Mouse (Mus musculus) embryo, embryonic 10.5 days (tissue): ENCODE results near the gene Carns1.
A peak's percentile ranks its signal among the peaks of the same experiment; 100 is the strongest.
"Not testable (repeated sequence)": the region's sequence is repeated elsewhere in the genome, so short reads cannot be mapped to it uniquely, and the experiment has no call there.

ENCODE experiments used
- DNase-seq: peaks from one replicate; pipeline ENCODE4 v3.0.0-alpha.2; 2015; ENCODE audit warnings: low spot score

Carns1 gene

DNA sequence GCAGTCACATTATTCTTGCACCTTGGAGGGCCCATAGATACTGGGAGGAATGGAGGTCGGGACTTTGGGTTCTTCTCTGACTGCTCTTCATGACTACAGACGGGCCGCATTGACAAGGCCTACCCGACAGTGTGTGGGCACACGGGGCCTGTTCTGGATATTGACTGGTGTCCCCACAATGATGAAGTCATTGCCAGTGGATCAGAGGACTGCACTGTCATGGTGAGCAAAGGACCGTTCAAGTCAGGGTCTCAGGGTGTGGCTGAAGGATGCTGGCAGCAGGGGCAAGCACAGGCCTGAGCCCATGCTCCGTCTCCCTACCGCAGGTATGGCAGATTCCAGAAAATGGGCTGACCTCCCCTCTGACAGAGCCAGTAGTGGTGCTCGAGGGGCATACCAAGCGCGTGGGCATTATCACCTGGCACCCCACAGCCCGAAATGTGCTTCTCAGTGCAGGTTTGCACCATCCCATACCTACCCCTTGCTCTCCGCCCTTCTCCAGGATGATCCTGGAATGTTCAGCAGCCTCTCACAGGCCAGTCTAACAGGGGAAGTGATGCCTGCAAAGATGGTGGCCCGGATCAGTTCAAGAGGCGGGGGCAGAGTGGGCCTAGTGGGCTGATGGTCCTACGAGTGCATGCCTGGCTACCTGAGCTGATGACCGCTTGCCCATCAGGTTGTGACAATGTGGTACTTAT, 25.4 kb downstream of the Carns1 start:
- no peak for DNase-seq

DNA sequence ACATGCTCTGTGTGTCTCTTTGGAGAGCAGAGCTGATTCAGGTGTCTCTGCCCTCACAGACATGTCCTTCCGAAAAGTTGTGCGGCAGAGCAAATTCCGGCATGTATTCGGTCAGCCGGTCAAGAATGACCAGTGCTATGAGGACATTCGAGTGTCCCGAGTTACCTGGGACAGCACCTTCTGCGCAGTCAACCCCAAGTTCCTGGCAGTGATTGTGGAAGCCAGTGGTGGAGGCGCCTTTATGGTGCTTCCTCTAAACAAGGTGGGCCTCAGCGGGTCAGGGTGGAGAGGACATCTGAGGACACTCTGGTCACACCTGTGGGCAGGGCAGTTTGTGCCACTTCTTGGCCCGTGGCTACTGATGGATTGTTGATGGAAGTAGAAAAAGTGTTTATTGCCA, 26.0 kb downstream of the Carns1 start:
- DNase-seq = no peak

DNA sequence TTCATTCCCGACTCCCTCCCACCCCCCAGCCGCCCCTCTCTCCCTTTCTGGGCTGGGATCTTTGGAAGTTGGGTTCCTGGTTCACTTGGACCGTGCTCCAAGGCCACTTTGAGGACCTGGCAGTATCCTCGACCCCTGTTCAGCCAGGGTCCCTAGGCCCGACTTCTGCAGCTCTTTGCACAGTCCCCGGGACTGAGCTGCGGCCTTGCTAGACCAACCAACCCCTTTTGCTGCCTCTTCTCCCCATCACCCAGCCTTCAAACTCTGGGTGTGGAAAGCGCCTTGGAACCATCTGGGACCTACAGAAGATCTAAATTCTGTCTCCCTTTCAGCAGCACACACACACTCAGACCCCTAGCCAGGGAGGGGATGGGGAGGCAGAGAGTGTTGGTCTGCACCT, 26.5 kb downstream of the Carns1 start:
- no peak for DNase-seq

DNA sequence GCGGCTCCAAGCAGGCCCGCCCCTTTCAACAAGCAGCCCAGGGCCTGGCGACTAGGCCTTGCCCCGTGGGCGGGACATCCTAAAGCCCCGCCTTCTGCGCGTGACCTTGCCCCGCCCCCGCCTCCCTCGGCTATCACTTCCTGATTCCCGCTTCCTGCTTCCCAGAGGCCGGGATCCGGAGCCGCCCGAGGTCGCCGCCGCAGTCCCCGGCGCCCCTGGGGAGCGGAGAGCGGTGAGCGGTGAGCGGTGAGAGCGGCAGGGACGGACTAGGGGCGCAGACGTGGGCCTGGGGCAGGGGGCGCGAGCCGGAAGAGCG, 26.8 kb downstream of the Carns1 start, which contains the start of gene Coro1b:
TSS of gene Coro1b (plus strand) at position 129 of the 316 bp plus-strand sequence.
- DNase-seq = peak; percentile 96

DNA sequence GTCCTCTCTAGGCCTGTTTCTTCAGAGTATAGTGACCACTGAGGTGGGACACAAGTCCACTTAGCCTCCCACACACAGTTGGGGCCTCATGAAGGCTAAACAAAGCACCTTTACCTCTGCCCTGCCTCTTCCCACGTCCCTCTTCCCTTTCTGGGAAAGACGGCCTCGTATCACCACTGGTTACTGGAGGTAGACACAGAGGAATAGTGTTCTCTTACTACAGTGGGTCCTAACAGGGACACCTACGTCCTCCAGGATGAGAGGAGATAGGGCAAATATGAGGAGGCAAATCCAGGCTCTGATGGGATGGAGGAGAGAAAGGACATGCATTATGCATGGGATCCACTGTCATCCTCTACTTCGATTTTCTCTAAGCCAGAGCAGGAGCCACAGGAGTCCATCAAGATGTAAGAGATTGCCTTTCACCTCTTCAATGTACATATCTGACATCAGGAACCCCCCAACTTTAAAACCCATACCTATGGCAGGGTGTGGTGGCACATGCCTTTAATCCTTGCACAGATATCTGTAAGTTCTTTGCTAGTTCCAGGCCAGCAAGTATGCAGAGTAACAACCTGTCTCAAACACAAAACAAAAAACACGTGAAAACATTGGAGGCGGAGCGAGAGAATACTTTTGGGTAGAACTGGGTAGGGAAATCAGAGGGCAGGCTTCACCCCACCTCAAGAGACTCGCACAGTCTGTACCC, 27.3 kb downstream of the Carns1 start:
- DNase-seq = no peak

DNA sequence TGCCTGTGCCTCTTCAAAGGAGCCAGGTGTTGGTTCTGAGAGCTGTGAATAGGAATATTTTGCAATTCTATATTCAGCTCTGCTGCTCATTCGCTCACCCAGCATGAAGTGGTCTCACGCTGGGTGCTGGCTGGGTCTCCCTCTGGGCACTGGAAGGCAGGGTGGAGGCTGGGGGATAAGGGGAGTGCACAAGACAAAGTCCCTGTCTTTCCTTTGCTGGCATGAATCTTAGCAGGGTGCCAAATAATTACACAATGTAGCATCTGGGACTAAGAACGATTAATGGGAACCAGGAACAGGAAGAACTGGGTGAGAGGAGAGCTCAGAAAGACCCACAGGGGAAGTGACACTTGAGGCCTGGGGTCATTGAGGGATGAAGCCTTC, 28.3 kb downstream of the Carns1 start:
- DNase-seq = no peak

DNA sequence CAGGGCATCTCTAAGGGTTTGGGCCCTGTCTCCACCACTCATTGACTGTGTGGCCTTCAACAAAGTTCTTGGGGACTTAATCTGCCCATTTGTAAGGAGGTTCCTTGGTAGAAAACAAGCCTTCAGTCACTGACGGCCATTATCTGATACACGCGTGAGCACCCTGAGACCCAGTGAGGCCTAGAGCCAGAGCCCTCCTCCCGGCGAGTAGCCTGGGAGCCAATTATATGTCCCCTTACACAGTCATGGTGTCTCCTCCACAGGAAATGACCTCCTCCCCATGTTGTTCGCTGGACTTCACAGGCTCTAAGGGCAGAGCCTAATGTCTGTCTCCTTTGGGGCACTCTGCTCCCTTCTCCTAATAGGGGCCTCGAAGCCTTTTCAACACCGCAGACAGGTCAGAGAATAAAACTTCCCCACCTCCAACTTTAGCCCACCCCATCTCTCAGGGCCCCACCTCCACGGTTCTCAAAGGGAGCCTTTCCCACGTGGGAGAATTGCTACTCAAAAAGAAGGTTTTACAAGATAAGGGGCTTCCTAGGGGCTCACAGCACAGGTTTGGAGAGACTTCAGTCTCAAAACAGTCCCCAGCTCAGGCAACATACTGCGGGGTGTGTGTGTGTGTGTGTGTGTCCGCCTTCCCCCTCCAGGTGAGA, 28.8 kb downstream of the Carns1 start:
- DNase-seq = no peak

DNA sequence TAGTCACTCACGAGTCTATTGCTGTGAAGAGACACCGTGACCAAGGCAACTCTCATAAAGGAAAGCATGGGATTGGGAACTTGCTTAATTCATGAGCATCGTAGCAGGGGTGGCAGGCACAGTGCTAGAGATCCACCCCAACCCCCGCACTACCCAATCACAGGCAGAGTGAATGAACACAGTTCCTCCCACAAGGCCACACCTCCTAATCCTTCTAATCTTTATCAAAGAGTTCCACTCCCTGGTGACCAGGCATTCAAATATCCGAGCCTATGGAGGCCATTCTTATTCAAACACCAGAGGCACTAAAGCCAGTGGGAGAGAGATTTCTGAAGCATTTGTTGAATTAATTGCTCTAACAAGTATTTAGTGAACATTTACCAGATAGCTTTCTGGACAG, 29.3 kb downstream of the Carns1 start:
- DNase-seq = no peak

DNA sequence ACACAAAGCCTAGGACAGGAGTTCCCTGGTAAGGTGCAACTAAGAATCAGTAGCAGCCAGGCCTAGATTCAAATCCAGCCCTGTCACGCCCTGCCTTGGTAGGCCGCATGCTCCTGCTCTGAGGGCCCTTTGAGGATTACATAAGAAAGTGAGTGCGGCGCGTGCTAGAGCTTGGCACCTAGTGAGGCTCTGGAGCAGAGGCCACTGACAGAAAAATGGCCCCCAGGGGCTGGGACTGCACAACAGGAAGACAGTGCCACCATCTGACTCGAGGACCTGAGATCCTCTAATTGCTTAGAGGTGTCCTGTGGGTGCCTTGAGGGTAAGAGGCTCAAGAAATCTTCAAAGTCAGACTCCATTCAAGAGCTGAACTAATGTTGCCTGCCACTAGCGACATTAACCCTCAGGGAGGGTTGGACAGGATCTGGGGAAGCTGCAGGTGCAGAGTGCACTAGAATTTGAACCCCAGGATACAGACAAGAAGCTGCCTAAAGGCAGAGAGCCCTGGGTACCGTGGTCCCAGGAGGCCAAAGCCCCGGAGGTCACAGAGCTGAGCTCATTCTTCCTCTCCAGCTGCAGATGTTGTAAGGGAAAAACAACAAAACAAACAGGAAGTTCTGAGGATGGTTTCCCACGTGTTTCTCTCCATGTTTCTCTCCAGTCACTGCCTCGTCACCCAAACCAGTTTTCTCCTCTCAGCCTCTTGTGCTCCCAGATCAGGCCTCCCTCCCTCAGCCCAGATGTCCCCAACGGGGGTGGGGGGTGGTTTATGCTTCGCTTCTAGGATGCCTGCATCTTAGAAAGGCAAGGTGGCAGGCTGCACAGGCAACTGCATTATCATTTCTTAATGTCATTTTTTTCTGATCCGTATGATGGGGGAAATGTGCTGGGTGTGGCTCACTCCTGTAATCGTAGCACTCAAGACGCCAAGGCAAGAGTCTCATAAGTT, 30.5 kb downstream of the Carns1 start:
- DNase-seq = no peak

DNA sequence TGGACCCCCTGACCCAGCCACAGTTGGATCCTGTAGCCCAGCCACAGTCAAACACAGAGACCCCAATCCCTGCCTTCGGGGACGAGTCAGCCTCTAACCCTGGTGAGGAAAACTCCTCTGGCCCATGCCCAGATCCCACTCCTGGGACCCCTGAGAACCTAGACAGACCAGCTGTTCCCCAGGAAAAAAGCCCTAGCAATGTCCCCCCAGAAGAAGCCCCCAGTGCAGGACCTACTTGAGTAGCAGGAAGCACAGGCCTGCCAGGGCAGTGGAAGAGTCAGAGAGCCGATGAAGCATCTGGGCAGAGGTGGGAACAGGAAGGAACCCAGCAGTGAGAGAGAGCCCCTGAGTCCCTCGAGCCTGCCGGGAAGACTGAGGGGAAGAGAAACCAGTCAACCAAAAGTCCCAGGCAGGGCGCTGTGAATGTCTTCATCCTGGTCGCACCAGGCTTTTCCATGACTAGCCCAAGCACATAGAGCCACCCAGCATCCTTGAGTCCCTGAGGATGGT, 31.5 kb downstream of the Carns1 start, which contains the start of gene Cabp4:
TSS of gene Cabp4 (minus strand) at position 275 of the 510 bp plus-strand sequence.
- no peak for DNase-seq

DNA sequence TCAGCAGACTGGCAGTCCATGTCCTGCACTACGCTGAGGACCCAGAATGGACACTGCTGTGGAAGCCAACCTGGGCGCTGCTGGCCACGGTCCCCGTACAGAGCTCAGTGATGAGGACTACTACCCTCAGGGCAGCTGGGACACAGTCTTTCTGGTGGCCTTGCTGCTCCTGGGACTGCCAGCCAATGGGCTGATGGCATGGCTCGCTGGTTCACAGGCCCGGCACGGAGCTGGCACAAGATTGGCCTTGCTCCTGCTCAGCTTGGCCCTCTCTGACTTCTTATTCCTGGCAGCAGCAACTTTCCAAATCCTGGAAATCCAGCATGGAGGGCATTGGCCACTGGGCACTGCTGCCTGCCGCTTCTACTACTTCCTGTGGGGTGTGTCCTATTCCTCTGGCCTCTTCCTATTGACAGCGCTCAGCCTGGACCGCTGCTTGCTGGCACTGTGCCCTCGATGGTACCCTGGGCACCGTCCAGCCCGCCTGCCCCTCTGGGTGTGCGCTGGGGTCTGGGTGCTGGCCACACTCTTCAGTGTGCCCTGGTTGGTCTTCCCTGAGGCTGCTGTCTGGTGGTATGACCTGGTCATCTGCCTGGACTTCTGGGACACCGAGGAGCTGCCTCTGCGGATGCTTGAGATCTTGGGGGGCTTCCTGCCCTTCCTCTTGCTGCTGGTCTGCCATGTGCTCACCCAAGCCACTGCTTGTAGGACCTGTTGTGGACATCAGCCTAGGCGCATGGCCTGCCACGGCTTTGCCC, 32.7 kb downstream of the Carns1 start:
- DNase-seq = no peak

DNA sequence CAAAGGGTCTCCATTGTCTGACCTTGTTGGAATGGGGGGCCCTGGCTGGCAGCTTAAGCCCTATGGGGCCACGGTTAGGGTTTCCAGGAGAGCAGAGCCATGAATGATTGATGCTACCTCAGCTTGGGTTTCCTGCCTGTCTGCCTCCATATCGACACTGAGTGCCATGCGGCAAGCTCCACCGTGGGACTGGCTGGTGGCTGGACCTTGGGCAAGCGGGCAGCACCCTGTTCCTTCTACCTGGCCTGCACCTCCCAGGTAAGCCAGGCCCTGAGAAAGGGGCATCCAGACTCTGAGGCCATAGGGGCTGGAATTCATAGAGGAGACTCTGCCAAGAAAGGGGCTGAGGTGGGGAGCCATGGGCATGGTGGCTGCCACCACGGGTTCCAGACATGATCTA, 35.1 kb downstream of the Carns1 start:
- DNase-seq = no peak

DNA sequence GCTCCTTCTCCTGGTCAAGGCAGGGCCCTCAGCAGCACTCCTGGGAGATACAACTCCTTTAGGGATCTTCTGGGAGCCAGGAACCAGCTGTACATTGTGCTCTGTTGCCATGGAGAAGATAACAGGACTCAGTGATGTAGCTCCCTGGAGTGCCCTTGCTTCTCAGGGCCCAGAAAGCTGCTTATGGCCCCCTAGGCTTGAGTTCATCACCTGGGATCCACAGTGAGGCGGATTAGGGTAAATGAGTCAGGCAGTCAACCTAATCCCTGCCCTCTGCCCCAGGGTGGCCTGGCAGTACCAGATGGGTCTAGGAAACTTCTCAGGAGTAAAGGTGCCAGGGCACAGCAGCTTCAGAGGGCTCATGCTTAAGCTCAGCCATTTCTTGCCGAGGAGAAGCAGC, 35.8 kb downstream of the Carns1 start, which contains the start of gene Gpr152:
TSS of gene Gpr152 (plus strand) at position 342 of the 400 bp plus-strand sequence.
- no peak for DNase-seq

DNA sequence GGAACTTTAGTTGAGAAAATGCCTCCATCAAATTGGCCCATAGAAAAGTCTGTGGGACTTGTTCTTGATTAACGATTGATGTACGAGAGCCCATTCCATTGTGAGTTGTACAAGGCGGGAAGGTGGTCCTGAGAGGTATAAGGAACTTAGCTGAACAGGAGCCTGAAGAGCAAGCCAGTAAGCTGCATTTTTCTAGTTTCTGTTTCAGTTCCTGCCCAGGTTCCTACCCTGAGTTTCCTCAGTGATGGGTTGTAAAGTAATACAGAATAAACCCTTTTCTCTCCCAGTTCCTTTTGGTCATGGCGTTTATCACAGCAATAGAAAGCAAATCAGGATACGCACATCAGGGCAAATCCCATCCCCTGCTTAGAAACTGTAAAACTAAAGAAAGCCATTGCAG, 37.4 kb downstream of the Carns1 start:
- no peak for DNase-seq

DNA sequence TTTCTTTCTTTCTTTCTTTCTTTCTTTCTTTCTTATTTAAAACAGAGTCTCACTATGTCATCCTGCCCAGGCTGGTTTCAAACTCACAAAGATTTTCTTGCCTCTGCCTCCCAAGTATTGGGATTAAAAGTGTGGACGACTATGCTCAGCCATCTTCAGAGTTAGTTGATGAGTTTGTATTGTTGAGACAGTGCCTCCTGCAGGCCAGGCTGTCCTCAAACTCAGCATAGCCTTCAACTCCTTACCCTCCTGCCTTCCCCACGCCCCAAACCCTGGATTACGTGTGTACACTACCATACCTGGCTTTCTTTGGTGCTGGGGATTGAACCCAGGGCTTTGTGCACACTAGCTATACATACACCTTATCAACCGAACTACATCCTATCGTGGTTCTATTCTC, 38.8 kb downstream of the Carns1 start:
- no peak for DNase-seq

DNA sequence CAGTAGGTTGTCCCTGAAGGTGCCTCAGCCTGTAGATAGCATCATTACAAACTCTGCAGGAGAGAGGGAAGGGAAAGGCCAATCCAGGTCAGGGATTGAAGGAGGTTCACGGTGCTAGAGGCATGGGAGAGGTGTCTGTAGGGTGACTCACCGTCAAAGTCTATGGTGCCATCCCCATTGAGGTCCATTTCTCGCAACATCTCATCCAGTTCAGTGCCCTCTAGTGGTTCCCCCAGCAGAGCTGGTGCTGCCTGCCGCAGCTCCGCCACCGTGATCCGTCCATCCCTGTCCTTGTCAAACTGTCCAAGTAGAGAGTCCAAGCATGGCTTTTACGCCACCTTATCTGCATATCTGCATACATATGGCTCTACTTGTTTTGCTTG, 39.3 kb downstream of the Carns1 start:
- DNase-seq = not testable (repeated sequence)

DNA sequence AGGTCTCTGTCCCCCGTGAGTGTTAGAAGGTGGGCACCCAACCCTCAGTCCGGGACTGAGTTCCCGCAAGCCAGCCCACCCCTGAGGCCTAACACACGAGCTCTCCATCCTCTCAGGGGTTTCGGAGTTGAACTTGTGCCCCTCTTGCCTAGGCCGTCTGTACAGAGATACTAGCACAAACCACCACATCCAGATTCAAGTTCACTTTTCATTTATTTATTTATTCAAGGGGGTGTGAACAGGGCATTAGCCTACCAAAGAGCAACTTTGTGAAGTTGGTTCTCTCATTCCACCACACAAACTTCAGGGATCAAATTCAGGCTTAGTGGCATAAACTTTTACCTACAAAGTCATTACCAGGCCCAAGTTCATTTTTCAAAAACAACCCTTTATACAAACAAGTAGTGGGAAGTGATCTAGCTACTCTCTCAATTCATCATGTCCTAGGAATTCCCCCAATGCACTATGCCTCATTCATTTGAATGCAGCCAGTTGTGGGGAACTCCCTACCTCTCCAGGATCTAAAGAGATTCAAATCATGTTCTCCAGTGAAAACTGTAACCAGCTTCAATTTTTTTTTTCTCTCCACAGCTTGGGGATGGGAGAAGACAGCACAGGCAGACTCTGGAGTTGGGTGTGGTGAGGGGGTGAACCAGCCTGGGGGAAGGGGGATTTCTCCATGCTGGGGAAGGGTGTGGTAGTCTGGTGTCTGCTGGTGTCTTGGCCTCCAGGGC, 39.9 kb downstream of the Carns1 start:
- DNase-seq = not testable (repeated sequence)

DNA sequence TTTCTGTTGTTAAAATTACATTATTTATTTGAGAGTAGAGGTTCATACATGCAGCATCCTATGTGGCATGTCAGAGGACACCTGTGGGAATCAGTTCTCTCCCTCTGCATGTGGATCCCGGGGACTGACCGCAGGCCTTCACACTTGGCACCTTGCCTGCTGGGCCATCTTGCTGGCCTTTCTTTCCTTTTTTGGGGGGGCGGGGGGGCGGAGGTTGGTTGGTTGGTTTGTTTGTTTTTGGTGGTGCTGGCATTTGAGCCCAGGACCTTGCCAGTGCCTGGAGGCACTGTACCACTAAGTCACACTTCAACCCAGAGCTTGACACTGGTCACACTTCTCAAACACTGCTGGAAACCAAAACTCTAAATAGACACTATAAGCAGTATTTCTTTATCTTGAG, 40.9 kb downstream of the Carns1 start:
- DNase-seq = no peak

DNA sequence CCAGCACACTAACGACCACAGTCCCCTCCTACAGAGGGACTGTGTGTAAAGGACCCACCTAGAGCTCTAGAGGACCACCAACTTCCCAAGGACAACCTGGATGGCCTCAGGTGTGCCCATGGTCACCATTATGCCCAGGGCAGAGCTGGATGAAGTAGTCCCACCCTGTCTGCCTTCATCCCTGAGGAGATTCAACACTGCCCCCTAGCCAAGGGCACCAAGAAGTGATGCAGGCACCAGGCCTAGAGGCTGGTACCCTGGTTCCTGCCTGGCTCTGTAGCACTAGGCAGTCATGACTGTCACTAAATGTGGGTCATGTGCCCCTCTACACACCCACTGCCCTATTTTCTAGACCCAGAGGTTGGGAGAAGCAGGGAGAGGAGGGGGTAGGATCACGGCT, 43.5 kb downstream of the Carns1 start:
- DNase-seq = no peak

DNA sequence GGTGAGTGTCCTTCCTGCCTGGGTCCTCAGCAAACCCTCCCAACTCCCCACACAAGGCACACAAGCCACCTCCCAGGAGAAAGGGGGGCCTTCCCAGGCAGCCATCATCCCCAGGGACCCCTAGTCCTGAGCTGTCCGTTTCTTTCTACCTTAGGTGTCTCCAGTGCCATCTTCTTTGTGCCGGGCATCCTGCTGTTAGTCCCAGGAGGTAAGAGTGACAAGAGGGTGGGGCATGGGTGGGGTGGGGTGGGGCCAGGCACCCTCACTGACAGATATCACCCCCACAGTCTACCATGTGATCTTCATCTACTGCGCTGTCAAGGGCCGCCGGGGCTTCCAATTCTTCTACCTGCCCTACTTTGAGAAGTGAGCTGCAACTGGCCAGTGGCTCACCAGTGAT, 44.2 kb downstream of the Carns1 start:
- DNase-seq = no peak
